Mouse (Mus musculus): ENCODE data around the gene Ddah2.

Ddah2 gene

GRCm38 (mm10) chr17:35076507-35077176, 17.8 kb downstream of the Ddah2 start, which contains the start of gene Ly6g6e:
Gene Ly6g6e (plus strand): TSS chr17:35076902.
- DNase-seq (ENCODE audit: inconsistent age in 2 of 2, low spot score in 1 of 2), result no peak

GRCm38 (mm10) chr17:35077285-35077684, 18.4 kb downstream of the Ddah2 start:
- DNase-seq (ENCODE audit: inconsistent age in 2 of 2, low spot score in 1 of 2), result no peak

- DNase-seq (ENCODE audit: inconsistent age in 2 of 2, low spot score in 1 of 2), result peak in 1 of 2 experiments; percentile 62
Observed at GRCm38 (mm10) chr17:35077786-35078233, 19.0 kb downstream of the Ddah2 start, which contains the start of gene Ly6g6d. Gene Ly6g6d (minus strand): TSS chr17:35078065.

- DNase-seq (ENCODE audit: inconsistent age in 2 of 2, low spot score in 1 of 2), result no peak
Observed at GRCm38 (mm10) chr17:35079778-35080177, 20.9 kb downstream of the Ddah2 start.

GRCm38 (mm10) chr17:35080248-35080647, 21.4 kb downstream of the Ddah2 start:
- DNase-seq (ENCODE audit: inconsistent age in 2 of 2, low spot score in 1 of 2), result no peak

GRCm38 (mm10) chr17:35080710-35081109, 21.9 kb downstream of the Ddah2 start:
- DNase-seq (ENCODE audit: inconsistent age in 2 of 2, low spot score in 1 of 2), result no peak

- DNase-seq (ENCODE audit: inconsistent age in 2 of 2, low spot score in 1 of 2), result no peak
Observed at GRCm38 (mm10) chr17:35082841-35083576, 24.2 kb downstream of the Ddah2 start.

GRCm38 (mm10) chr17:35083929-35084497, 25.2 kb downstream of the Ddah2 start:
- no peak for DNase-seq (ENCODE audit: inconsistent age in 2 of 2, low spot score in 1 of 2)

- no peak for DNase-seq (ENCODE audit: inconsistent age in 2 of 2, low spot score in 1 of 2)
Observed at GRCm38 (mm10) chr17:35085208-35085865, 26.5 kb downstream of the Ddah2 start, which contains the start of gene Ly6g6f. Gene Ly6g6f (minus strand): TSS chr17:35085610.

- DNase-seq (ENCODE audit: inconsistent age in 2 of 2, low spot score in 1 of 2), result no peak
Observed at GRCm38 (mm10) chr17:35088151-35088550, 29.3 kb downstream of the Ddah2 start.

GRCm38 (mm10) chr17:35088825-35089644, 30.2 kb downstream of the Ddah2 start, which contains the start of gene Abhd16a:
Gene Abhd16a (plus strand): TSS chr17:35089263.
- peak; percentile 95 to 98 for DNase-seq (ENCODE audit: inconsistent age in 2 of 2, low spot score in 1 of 2)

GRCm38 (mm10) chr17:35090166-35090932, 31.5 kb downstream of the Ddah2 start:
- peak; percentile 45 to 69 for DNase-seq (ENCODE audit: inconsistent age in 2 of 2, low spot score in 1 of 2)

GRCm38 (mm10) chr17:35092403-35093198, 33.8 kb downstream of the Ddah2 start:
- no peak for DNase-seq (ENCODE audit: inconsistent age in 2 of 2, low spot score in 1 of 2)

GRCm38 (mm10) chr17:35094475-35095365, 35.9 kb downstream of the Ddah2 start:
- DNase-seq (ENCODE audit: inconsistent age in 2 of 2, low spot score in 1 of 2), result no peak

GRCm38 (mm10) chr17:35096597-35096996, 37.8 kb downstream of the Ddah2 start:
- DNase-seq (ENCODE audit: inconsistent age in 2 of 2, low spot score in 1 of 2), result no peak

GRCm38 (mm10) chr17:35097164-35097655, 38.4 kb downstream of the Ddah2 start:
- DNase-seq (ENCODE audit: inconsistent age in 2 of 2, low spot score in 1 of 2), result no peak

- no peak for DNase-seq (ENCODE audit: inconsistent age in 2 of 2, low spot score in 1 of 2)
Observed at GRCm38 (mm10) chr17:35100196-35100765, 41.4 kb downstream of the Ddah2 start.
